Mouse (Mus musculus): Measurements from ENCODE around the gene Rcc1. TPM values are rescaled to one million over a fixed set of nuclear protein-coding genes. Genes with fewer than 3 reads are reported as not detected.
"Not testable (repeated sequence)": the region's sequence is repeated elsewhere in the genome, so short reads cannot be mapped to it uniquely, and the experiment has no call there.

Gene Rcc1
- polyA plus RNA-seq, 1 experiment from 2014 or later = 53.3 TPM

- WGBS = 1% methylated on average over 41 of the region's 41 CpGs
- H3K9me3 ChIP-seq = no peaks in the 10 kb centered on the region
- H3K4me3 ChIP-seq = peak overlapping the region; percentile 85
- peaks cover 10% of the 10 kb centered on the region for H3K4me1 ChIP-seq
- H3K9ac ChIP-seq (replicated peaks) = peak overlapping the region; percentile 96
- peak overlapping the region; percentile 93 for H3K27ac ChIP-seq (replicated peaks)
- peaks cover 36% of the 10 kb centered on the region for H3K36me3 ChIP-seq
- H3K27me3 ChIP-seq = no peaks in the 10 kb centered on the region
- peak; percentile 96 for ATAC-seq (replicated peaks)
- H3K4me2 ChIP-seq (replicated peaks) = peak overlapping the region; percentile 74
These were observed 44.8 kb downstream of the Rcc1 start for GRCm38 (mm10) chr4:132308437-132309139.

GRCm38 (mm10) chr4:132306004-132306403 lies 47.4 kb downstream of the Rcc1 start:
- H3K36me3 ChIP-seq = peaks cover 11% of the 10 kb centered on the region
- no peaks in the 10 kb centered on the region for H3K9me3 ChIP-seq
- H3K27ac ChIP-seq (replicated peaks) = no peak overlapping the region
- ATAC-seq (replicated peaks) = no peak
- H3K4me2 ChIP-seq (replicated peaks) = no peak overlapping the region
- H3K9ac ChIP-seq (replicated peaks) = no peak overlapping the region
- peaks cover 13% of the 10 kb centered on the region for H3K4me1 ChIP-seq
- 69% methylated on average over 6 of the region's 6 CpGs for WGBS
- H3K4me3 ChIP-seq = no peak overlapping the region
- H3K27me3 ChIP-seq = no peaks in the 10 kb centered on the region

DNA sequence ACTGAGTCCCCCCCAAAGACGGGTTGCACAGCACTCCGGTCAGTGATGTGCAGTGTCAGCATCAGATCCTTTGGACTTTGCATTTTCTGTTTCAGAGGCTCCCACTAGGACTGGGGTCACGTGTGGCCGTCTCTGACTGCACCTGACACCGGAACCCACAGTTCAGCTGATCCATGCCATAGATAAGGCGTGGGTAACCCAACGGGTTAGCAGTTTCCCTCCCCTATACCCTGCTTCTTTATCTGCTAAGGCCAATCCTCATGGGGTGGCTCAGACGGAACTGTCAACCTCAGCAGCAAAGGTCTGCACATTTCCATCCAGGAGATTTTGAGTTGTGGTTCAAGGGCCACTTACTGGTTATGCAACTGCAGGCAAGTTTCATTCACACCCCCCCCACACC lies 48.1 kb downstream of the Rcc1 start:
- Histone ChIP-seq H3K27ac (replicated peaks) (no peak overlapping the region), H3K4me1 (peaks cover 9% of the 10 kb centered on the region), H3K4me3 (no peak overlapping the region), H3K9me3 (no peaks in the 10 kb centered on the region), H3K27me3 (no peaks in the 10 kb centered on the region), H3K9ac (replicated peaks) (no peak overlapping the region), H3K36me3 (peaks cover 3% of the 10 kb centered on the region; the same call in 1 of the 2 replicates), H3K4me2 (replicated peaks) (no peak overlapping the region)
- ATAC-seq (replicated peaks) = no peak
- 83% methylated on average over 8 of the region's 8 CpGs for WGBS

- H3K9me3 ChIP-seq; H3K27ac ChIP-seq (replicated peaks); H3K4me1 ChIP-seq; H3K36me3 ChIP-seq; H3K27me3 ChIP-seq; ATAC-seq (replicated peaks): not testable (repeated sequence)
- Histone ChIP-seq H3K4me2 (replicated peaks) (peak overlapping the region; percentile 49), H3K9ac (replicated peaks) (peak overlapping the region; percentile 22; the same call in 1 of the 2 replicates), H3K4me3 (peak overlapping the region; percentile 41)
- WGBS = 39% methylated on average over 6 of the region's 6 CpGs
These were observed 49.9 kb downstream of the Rcc1 start for GRCm38 (mm10) chr4:132303484-132303883.

GRCm38 (mm10) chr4:132302939-132303479 lies 50.4 kb downstream of the Rcc1 start, which contains the start of gene Rab42:
TSS of gene Rab42 (minus strand) at chr4:132303385.
- WGBS = under 1% methylated on average over 31 of the region's 31 CpGs
- Histone ChIP-seq H3K4me2 (replicated peaks) (peak within 1 kb of the TSS; percentile 49), H3K9ac (replicated peaks) (peak within 1 kb of the TSS; percentile 22), H3K27me3 (no peaks in the 10 kb centered on the region), H3K4me3 (peak within 1 kb of the TSS; percentile 41), H3K4me1 (0 out of 2 replicates have a peak, but pooled peaks cover 3% of the 10 kb centered on the region), H3K36me3 (no peaks in the 10 kb centered on the region), H3K9me3 (no peaks in the 10 kb centered on the region), H3K27ac (replicated peaks) (no peak within 1 kb of the TSS)
- ATAC-seq (replicated peaks) = peak; percentile 51; the same call in 1 of the 2 replicates

GRCm38 (mm10) chr4:132301965-132302938 lies 51.2 kb downstream of the Rcc1 start:
- H3K4me2 ChIP-seq (replicated peaks) = peak overlapping the region; percentile 49
- H3K4me1 ChIP-seq = 0 out of 2 replicates have a peak, but pooled peaks cover 3% of the 10 kb centered on the region
- WGBS = 69% methylated on average over 16 of the region's 16 CpGs
- peak overlapping the region; percentile 41 for H3K4me3 ChIP-seq
- H3K9me3 ChIP-seq = no peaks in the 10 kb centered on the region
- no peak overlapping the region for H3K27ac ChIP-seq (replicated peaks)
- peak overlapping the region; percentile 22; the same call in 1 of the 2 replicates for H3K9ac ChIP-seq (replicated peaks)
- H3K36me3 ChIP-seq = no peaks in the 10 kb centered on the region
- ATAC-seq (replicated peaks) = no peak
- H3K27me3 ChIP-seq = no peaks in the 10 kb centered on the region

DNA sequence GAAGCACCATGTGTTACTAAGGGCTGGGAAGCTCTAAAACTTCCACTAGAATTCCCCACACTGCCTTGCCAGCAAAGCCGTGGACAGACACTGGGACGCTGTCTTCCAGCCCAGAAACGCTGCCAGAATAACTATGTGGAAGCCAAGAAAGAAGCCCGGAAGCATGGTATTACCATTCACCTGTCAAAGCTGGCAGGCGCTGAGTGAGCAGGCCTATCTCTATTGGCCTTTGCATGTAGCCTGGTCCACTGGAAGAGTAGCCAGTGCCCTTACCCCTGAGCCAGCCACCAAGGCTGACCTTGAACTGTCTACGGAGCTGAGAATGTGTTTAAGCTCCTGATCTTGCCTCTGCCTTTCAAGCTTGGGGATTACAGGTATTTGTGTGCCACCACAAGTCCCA lies 51.9 kb downstream of the Rcc1 start:
- Histone ChIP-seq H3K4me1 (0 out of 2 replicates have a peak, but pooled peaks cover 3% of the 10 kb centered on the region), H3K9ac (replicated peaks) (no peak overlapping the region), H3K9me3 (no peaks in the 10 kb centered on the region), H3K27ac (replicated peaks) (no peak overlapping the region), H3K4me2 (replicated peaks) (no peak overlapping the region), H3K27me3 (no peaks in the 10 kb centered on the region), H3K36me3 (no peaks in the 10 kb centered on the region), H3K4me3 (no peak overlapping the region)
- no peak for ATAC-seq (replicated peaks)
- 79% methylated on average over 6 of the region's 6 CpGs for WGBS

DNA sequence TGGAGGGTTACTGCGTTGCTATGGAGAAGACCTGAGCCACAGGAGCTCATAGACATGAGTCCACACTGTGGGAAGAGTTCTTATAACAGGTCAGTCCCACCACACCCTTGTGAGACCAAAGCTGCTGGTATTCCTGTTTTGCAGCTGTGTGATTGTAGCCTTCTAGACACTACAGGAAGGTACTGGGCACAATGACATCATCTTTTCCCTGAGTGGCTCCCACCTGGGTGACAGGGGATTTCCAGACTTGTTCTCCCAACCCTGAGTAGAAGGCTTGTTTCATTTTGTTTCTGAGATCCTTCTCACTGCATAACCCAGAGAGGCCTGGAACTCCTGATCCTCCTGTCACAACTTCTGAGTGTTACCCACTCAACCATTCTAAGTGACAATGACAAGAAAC lies 53.6 kb downstream of the Rcc1 start:
- 0 out of 2 replicates have a peak, but pooled peaks cover 3% of the 10 kb centered on the region for H3K4me1 ChIP-seq
- 82% methylated on average over 1 of the region's 1 CpGs for WGBS
- ATAC-seq (replicated peaks) = no peak
- H3K27me3 ChIP-seq = no peaks in the 10 kb centered on the region
- no peak overlapping the region for H3K9ac ChIP-seq (replicated peaks)
- no peak overlapping the region for H3K27ac ChIP-seq (replicated peaks)
- H3K36me3 ChIP-seq = no peaks in the 10 kb centered on the region
- no peaks in the 10 kb centered on the region for H3K9me3 ChIP-seq
- no peak overlapping the region for H3K4me3 ChIP-seq
- no peak overlapping the region for H3K4me2 ChIP-seq (replicated peaks)

- H3K27me3 ChIP-seq = no peaks in the 10 kb centered on the region
- H3K4me2 ChIP-seq (replicated peaks) = no peak overlapping the region
- H3K4me3 ChIP-seq = no peak overlapping the region
- no peak for ATAC-seq (replicated peaks)
- H3K36me3 ChIP-seq = peaks cover 21% of the 10 kb centered on the region
- no peaks in the 10 kb centered on the region for H3K4me1 ChIP-seq
- 40% methylated on average over 8 of the region's 8 CpGs for WGBS
- H3K9ac ChIP-seq (replicated peaks) = no peak overlapping the region
- H3K27ac ChIP-seq (replicated peaks) = no peak overlapping the region
- H3K9me3 ChIP-seq = no peaks in the 10 kb centered on the region
These were observed 57.6 kb downstream of the Rcc1 start for GRCm38 (mm10) chr4:132295696-132296390.

GRCm38 (mm10) chr4:132293682-132294240 lies 59.6 kb downstream of the Rcc1 start:
- Histone ChIP-seq H3K4me1 (no peaks in the 10 kb centered on the region), H3K9ac (replicated peaks) (no peak overlapping the region), H3K4me2 (replicated peaks) (no peak overlapping the region), H3K4me3 (no peak overlapping the region), H3K27ac (replicated peaks) (no peak overlapping the region), H3K9me3 (no peaks in the 10 kb centered on the region), H3K27me3 (no peaks in the 10 kb centered on the region), H3K36me3 (peaks cover 30% of the 10 kb centered on the region)
- 84% methylated on average over 7 of the region's 7 CpGs for WGBS
- no peak for ATAC-seq (replicated peaks)

GRCm38 (mm10) chr4:132292988-132293387 lies 60.4 kb downstream of the Rcc1 start:
- Histone ChIP-seq H3K9me3 (no peaks in the 10 kb centered on the region), H3K27ac (replicated peaks) (no peak overlapping the region), H3K4me2 (replicated peaks) (no peak overlapping the region), H3K27me3 (no peaks in the 10 kb centered on the region), H3K4me1 (no peaks in the 10 kb centered on the region), H3K36me3 (peaks cover 30% of the 10 kb centered on the region), H3K9ac (replicated peaks) (no peak overlapping the region), H3K4me3 (no peak overlapping the region)
- ATAC-seq (replicated peaks) = no peak
- WGBS = 40% methylated on average over 4 of the region's 4 CpGs

All from forebrain, embryonic 15.5 days (tissue).